Mouse (Mus musculus) neural tube, embryonic 11.5 days (tissue): ENCODE results near the gene Kif16b. TPM values are rescaled to one million over a fixed set of nuclear protein-coding genes. Genes with fewer than 3 reads are reported as not detected.

Source experiments
- ATAC-seq: fragments of 200-750 bp; cut with Nextera tagmentation; 2 replicates; pipeline ENCODE4 v1.8.0; 2017; ENCODE audit warnings: moderate number of reproducible peaks, mild to moderate bottlenecking, moderate TSS enrichment, moderate library complexity; ENCODE audit not compliant: insufficient read depth, low FRiP score, low TSS enrichment
- DNase-seq: peaks from one replicate; pipeline ENCODE4 v3.0.0-alpha.2; 2015; ENCODE audit warnings: low spot score
- H3K27ac ChIP-seq: fragments of 300-500 bp; sonication (generic); 2 replicates; pipeline ENCODE4 v1.5.1; 2014; ENCODE audit warnings: low read depth, mild to moderate bottlenecking, low read length
- H3K27me3 ChIP-seq: fragments of 300-500 bp; sonication (generic); 2 replicates; pipeline ENCODE4 v1.6.1; 2014; ENCODE audit warnings: mild to moderate bottlenecking, low read length, mixed read lengths; ENCODE audit not compliant: control insufficient read depth, insufficient read depth
- H3K36me3 ChIP-seq: fragments of 300-500 bp; sonication (generic); 2 replicates; pipeline ENCODE4 v1.6.1; 2014; ENCODE audit warnings: mild to moderate bottlenecking, low read length, moderate library complexity, mixed read lengths; ENCODE audit not compliant: control insufficient read depth, insufficient read depth
- H3K4me1 ChIP-seq: fragments of 300-500 bp; sonication (generic); 2 replicates; pipeline ENCODE4 v1.6.1; 2014; ENCODE audit warnings: low read length, mixed read lengths; ENCODE audit not compliant: control insufficient read depth, insufficient read depth
- H3K4me2 ChIP-seq: fragments of 300-500 bp; sonication (generic); 2 replicates; pipeline ENCODE4 v1.6.1; 2014; ENCODE audit warnings: low read depth, mild to moderate bottlenecking, moderate library complexity
- H3K4me3 ChIP-seq: fragments of 300-500 bp; sonication (generic); 2 replicates; pipeline ENCODE4 v1.5.1; 2014; ENCODE audit warnings: low read depth, low read length
- H3K9ac ChIP-seq: fragments of 300-500 bp; sonication (generic); 2 replicates; pipeline ENCODE4 v1.6.1; 2014; ENCODE audit warnings: mild to moderate bottlenecking, low read length
- H3K9me3 ChIP-seq: fragments of 300-500 bp; sonication (generic); 2 replicates; pipeline ENCODE4 v1.6.1; 2016; ENCODE audit warnings: low read length; ENCODE audit not compliant: control insufficient read depth
- WGBS: fragments of 180-500 bp; shearing (Covaris S2); extraction: QIAGEN DNeasy Blood & Tissue Kit; methylation state at CpG from one replicate; pipeline ENCODE4 v1.1.7; 2014; 5-methylcytosine and 5-hydroxymethylcytosine counted together
- polyA plus RNA-seq: library from polyadenylated mRNA; unstranded; fragments of >200 nt; fragmentation: Nextera tagmentation; extraction: Ambion mirVana; gene quantifications from 2 replicates; pipeline ENCODE4 v1.2.1, GENCODE M21; 2014

Kif16b gene
- polyA plus RNA-seq, 1 experiment from 2014 or later = 5.4 TPM

DNA sequence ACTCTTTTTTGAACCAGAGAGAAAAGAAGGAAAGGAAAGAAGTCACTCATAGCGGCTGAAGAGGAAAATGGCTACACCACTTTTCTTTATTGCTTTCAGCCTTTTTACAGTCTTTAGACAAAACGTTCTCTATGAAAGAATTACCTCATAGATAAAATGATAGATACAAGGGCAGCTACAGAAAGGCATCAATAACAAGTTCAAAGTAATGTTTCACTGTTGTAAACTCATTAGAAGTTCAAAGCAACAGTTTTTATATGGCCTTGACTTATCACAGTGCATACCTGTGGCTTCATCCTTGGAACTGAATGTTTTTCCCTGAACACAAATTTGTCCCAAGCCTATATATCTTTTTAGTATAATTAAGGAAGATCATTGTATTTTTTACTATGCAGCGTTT is 62.6 kb downstream of the Kif16b start:
- no peak overlapping the region for H3K4me3 ChIP-seq
- H3K27me3 ChIP-seq = no peaks in the 10 kb centered on the region
- 81% methylated on average over 3 of the region's 3 CpGs for WGBS
- no peak overlapping the region for H3K27ac ChIP-seq
- H3K4me1 ChIP-seq = no peaks in the 10 kb centered on the region
- H3K4me2 ChIP-seq = no peak overlapping the region
- ATAC-seq = no peak
- no peak overlapping the region for H3K9ac ChIP-seq
- no peaks in the 10 kb centered on the region for H3K9me3 ChIP-seq
- no peaks in the 10 kb centered on the region for H3K36me3 ChIP-seq
- DNase-seq = no peak

DNA sequence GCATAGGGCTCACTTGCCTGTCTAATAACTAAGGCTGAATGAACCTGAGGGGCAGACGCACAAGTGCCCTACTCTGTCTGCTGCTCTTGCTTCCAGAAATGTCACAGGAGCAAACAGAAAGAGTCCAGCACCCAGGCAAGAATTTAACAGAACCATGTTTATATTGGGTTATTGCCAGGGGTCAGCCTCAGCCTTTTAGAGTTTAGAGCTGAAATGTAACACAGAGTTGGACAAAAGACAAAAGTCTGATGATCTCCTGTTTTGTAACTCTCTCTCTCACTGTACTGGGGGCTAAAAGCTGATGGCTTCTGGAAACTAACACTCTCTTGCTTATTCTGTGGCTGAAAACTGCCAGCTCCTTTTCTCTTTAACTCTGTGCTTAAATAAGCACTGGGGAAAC is 63.2 kb downstream of the Kif16b start:
- ATAC-seq (no peak), DNase-seq (no peak)
- no peaks in the 10 kb centered on the region for H3K36me3 ChIP-seq
- H3K4me1 ChIP-seq = 0 out of 2 replicates have a peak, but pooled peaks cover 1% of the 10 kb centered on the region
- no peak overlapping the region for H3K4me2 ChIP-seq
- H3K27ac ChIP-seq = no peak overlapping the region
- WGBS = 91% methylated on average over 1 of the region's 1 CpGs
- no peaks in the 10 kb centered on the region for H3K27me3 ChIP-seq
- H3K4me3 ChIP-seq = no peak overlapping the region
- no peaks in the 10 kb centered on the region for H3K9me3 ChIP-seq
- no peak overlapping the region for H3K9ac ChIP-seq

DNA sequence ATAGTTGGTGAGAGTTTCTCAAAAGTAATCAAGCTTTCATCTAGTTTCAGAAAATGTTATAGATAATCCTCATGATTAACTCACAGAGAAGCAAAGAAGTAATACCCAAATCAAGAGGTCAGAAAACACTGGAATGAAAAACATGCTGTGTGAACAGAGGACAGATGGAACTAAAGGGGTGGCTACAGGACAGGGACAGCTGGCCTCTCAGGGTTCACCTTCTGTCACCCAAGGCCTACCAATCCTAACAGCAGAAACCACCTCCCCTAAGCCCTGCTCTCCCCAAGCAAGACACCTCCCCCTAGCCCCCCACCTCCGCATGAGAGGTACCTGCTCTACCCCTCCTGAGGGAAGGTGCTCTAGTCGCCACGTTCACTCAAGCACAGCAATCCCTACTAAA is 66.6 kb downstream of the Kif16b start:
- WGBS = 91% methylated on average over 3 of the region's 3 CpGs
- no peaks in the 10 kb centered on the region for H3K9me3 ChIP-seq
- H3K36me3 ChIP-seq = no peaks in the 10 kb centered on the region
- no peak overlapping the region for H3K9ac ChIP-seq
- DNase-seq = no peak
- H3K4me2 ChIP-seq = no peak overlapping the region
- 0 out of 2 replicates have a peak, but pooled peaks cover 3% of the 10 kb centered on the region for H3K4me1 ChIP-seq
- no peak overlapping the region for H3K4me3 ChIP-seq
- no peaks in the 10 kb centered on the region for H3K27me3 ChIP-seq
- no peak overlapping the region for H3K27ac ChIP-seq
- no peak for ATAC-seq

DNA sequence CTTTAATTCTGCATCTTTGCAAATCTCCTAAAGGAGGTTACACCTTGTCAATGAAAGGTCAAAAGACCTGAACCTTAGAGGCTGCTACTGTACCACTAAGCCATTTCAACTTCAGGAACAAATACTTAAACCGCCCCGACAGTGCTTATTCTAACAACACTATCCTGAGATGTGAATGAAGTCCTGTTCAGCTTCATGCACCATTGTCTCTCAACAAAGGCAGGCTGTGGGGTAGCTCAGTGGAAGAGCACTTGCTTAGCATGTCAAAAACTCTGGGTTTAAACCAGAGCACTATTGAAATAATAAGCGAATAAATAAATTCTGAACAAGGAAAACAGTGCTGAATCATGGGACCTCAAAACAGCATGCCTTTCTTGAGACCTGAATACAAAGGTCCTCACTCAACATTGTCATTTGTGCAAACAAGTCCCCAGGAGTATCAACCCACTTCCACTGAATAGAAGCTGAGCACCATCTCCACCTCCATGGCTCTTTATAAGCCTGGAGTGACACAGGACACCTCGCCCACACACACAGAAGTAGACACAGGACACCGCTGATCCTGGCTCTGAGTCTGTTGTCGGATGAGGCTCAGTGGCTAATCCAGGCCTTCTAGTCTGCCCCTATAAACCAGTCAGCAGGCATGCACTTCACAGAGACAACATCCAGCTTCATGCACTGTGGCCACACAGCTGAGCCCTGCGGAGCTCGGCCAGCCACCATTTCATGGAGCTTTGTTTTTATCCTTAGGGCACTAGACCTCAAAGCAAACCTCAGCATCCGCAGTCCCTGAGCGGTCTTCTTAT is 68.5 kb downstream of the Kif16b start:
- Histone ChIP-seq H3K4me2 (no peak overlapping the region), H3K4me1 (0 out of 2 replicates have a peak, but pooled peaks cover 3% of the 10 kb centered on the region), H3K9ac (no peak overlapping the region), H3K27me3 (no peaks in the 10 kb centered on the region), H3K4me3 (no peak overlapping the region), H3K27ac (no peak overlapping the region), H3K36me3 (no peaks in the 10 kb centered on the region), H3K9me3 (no peaks in the 10 kb centered on the region)
- DNase-seq (no peak), ATAC-seq (0 out of 2 replicates have a peak, but pooled peaks have one; percentile 49)
- 75% methylated on average over 10 of the region's 10 CpGs for WGBS

DNA sequence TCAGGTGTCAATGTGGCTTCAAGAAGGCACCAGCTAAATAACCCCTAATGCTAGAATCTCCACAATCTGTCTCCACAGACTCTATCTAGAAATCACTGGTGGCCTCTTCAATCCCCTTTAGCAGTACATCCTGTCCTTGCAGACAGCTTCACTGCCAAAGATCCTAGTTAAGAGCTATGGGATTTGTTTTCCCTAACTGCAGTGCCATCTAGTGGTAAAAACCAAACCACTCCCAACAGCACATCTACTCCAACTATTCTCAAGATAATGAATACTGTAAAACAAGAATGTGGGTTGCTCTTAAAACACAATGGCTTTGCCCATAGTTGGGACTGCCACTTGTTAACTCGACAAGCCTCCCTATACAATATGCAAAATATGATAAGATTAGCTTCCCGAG is 88.3 kb downstream of the Kif16b start:
- Histone ChIP-seq H3K9ac (no peak overlapping the region), H3K4me3 (no peak overlapping the region), H3K4me1 (no peaks in the 10 kb centered on the region), H3K9me3 (no peaks in the 10 kb centered on the region), H3K4me2 (no peak overlapping the region), H3K27me3 (no peaks in the 10 kb centered on the region), H3K27ac (no peak overlapping the region), H3K36me3 (no peaks in the 10 kb centered on the region)
- peak; percentile 50 for DNase-seq
- peak; percentile 48; the same call in 1 of the 2 replicates for ATAC-seq
- 50% methylated on average over 2 of the region's 2 CpGs for WGBS

DNA sequence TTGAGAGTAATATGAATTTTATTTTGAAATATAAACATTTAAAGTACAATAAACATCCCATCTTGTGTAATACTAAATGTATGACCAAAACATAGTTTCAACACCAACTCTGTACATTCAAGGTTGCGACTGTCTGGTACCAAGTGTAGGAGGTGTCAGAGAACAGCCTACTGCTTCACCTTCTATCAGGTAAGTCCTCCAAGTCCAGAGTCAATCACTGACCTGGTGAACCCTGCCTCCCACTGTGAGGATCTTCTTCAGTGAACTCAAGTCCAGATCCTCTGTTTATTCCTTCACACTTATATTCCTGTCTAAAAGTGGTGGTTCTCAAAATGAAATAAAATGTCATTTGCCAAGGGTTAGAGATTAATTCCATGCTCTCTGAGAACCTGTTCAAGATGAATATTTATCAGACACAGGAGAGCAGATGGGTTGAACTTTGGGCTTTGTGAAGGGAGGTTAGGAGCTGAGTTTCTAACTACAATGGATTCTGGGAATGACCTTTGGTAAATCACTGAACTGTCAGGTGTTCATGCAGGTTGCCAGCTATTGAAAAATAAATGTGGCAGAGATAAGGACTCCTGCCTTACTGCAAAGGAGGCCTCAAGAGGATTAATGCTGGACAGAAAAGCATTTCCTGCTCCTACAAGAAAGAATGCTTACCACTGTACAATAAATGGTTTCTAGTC is 97.4 kb downstream of the Kif16b start:
- Histone ChIP-seq H3K9ac (no peak overlapping the region), H3K27me3 (no peaks in the 10 kb centered on the region), H3K27ac (no peak overlapping the region), H3K9me3 (no peaks in the 10 kb centered on the region), H3K4me1 (no peaks in the 10 kb centered on the region), H3K4me2 (no peak overlapping the region), H3K36me3 (no peaks in the 10 kb centered on the region), H3K4me3 (no peak overlapping the region)
- ATAC-seq (no peak), DNase-seq (no peak)
- 100% methylated on average over 1 of the region's 1 CpGs for WGBS

DNA sequence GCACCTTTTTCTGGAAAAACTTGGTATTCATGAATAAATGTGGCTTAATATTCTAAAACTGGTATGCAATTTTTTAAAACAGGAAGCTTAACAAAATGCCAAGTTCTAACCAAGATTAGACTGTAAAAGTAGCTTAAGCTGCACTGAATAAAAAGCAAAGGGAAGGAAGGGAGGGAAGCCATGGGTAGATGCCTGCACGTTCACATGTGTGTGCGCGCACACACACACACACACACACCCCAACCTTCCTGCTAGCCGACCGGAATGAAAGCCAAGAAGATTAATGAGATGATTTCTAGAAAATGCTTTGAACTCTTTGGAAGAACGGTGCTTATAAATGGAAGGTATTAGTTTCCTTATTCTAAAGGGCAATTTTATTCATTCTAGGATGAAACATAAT is 104.0 kb downstream of the Kif16b start:
- no peaks in the 10 kb centered on the region for H3K27me3 ChIP-seq
- no peaks in the 10 kb centered on the region for H3K4me1 ChIP-seq
- DNase-seq = no peak
- no peaks in the 10 kb centered on the region for H3K36me3 ChIP-seq
- ATAC-seq = no peak
- no peak overlapping the region for H3K4me2 ChIP-seq
- whole genome bisulfite sequencing = 66% methylated on average over 6 of the region's 6 CpGs
- H3K4me3 ChIP-seq = no peak overlapping the region
- H3K9me3 ChIP-seq = no peaks in the 10 kb centered on the region
- H3K27ac ChIP-seq = no peak overlapping the region
- no peak overlapping the region for H3K9ac ChIP-seq

DNA sequence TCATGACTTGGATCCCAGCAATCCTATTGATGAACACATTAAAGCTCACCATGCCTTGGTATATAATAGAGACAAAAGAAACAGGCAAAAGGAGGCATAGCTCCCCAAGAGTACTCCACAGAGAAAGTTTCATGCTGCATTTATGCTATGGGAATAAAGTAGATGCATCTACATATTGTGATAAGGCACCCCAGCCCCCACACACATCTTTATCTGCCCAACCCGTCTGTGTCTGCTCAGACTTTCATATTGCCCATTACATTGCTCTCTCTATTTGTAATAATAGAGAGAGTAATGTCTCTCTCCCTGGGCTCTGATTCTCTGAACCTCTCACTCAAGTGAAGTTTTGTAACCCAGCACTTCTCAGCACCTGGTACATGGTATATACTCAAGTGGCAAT is 126.0 kb downstream of the Kif16b start:
- Histone ChIP-seq H3K27ac (no peak overlapping the region), H3K27me3 (no peaks in the 10 kb centered on the region), H3K9me3 (no peaks in the 10 kb centered on the region), H3K4me3 (no peak overlapping the region), H3K4me1 (no peaks in the 10 kb centered on the region), H3K36me3 (no peaks in the 10 kb centered on the region), H3K9ac (no peak overlapping the region), H3K4me2 (no peak overlapping the region)
- DNase-seq (no peak), ATAC-seq (no peak)
- 86% methylated on average over 1 of the region's 1 CpGs for WGBS

DNA sequence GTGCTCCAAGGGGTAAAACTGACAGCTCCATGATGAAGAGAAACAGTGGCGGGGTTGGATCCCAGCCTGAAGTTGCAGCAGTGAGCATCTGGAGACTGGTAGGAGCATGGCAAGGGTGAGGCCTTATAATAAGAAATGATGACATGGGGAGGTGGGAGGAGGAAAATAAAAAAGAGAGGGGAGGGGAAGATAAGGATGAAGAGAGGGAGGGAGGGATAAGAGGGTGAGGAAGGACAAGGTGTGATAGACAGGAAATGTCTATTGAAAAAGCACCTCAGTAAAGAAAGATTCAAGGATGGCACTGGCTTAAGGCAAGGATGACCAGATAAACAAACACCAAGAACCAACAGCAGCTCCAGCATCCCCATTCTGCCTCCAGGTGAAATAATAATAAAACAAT is 126.6 kb downstream of the Kif16b start:
- H3K9ac ChIP-seq = no peak overlapping the region
- no peaks in the 10 kb centered on the region for H3K9me3 ChIP-seq
- no peak overlapping the region for H3K4me3 ChIP-seq
- WGBS = 81% methylated on average over 1 of the region's 1 CpGs
- no peaks in the 10 kb centered on the region for H3K4me1 ChIP-seq
- DNase-seq (no peak), ATAC-seq (no peak)
- H3K27ac ChIP-seq = no peak overlapping the region
- no peaks in the 10 kb centered on the region for H3K36me3 ChIP-seq
- H3K4me2 ChIP-seq = no peak overlapping the region
- H3K27me3 ChIP-seq = no peaks in the 10 kb centered on the region
